Mouse (Mus musculus) limb, embryonic 14.5 days (tissue): ENCODE results near the gene Tex14. TPM values are rescaled to one million over a fixed set of nuclear protein-coding genes. Genes with fewer than 3 reads are reported as not detected.
"Not testable (repeated sequence)": the region's sequence is repeated elsewhere in the genome, so short reads cannot be mapped to it uniquely, and the experiment has no call there.

Source experiments
- ATAC-seq: fragments of 200-750 bp; cut with Nextera tagmentation; 2 replicates; pipeline ENCODE4 v1.8.0; 2017; ENCODE audit warnings: low read depth, moderate number of reproducible peaks, moderate TSS enrichment; ENCODE audit not compliant: low FRiP score
- DNase-seq: peaks from one replicate; pipeline ENCODE4 v3.0.0-alpha.2; 2015; ENCODE audit warnings: low spot score
- H3K27ac ChIP-seq: fragments of 300-500 bp; sonication (generic); replicated peaks from 2 replicates; pipeline ENCODE4 v1.5.1; 2014; ENCODE audit warnings: low read depth, mild to moderate bottlenecking, low read length, moderate library complexity, mixed read lengths
- H3K27me3 ChIP-seq: fragments of 300-500 bp; sonication (generic); 2 replicates; pipeline ENCODE4 v1.6.1; 2014; ENCODE audit warnings: low read length, mixed read lengths; ENCODE audit not compliant: control insufficient read depth, insufficient read depth
- H3K36me3 ChIP-seq: fragments of 300-500 bp; sonication (generic); 2 replicates; pipeline ENCODE4 v1.6.1; 2014; ENCODE audit warnings: mild to moderate bottlenecking, low read length, moderate library complexity, mixed read lengths; ENCODE audit not compliant: control insufficient read depth, insufficient read depth
- H3K4me1 ChIP-seq: fragments of 300-500 bp; sonication (generic); 2 replicates; pipeline ENCODE4 v1.6.1; 2014; ENCODE audit warnings: antibody characterized with exemption, low read length, mixed read lengths; ENCODE audit not compliant: control insufficient read depth, insufficient read depth
- H3K4me2 ChIP-seq: fragments of 300-500 bp; sonication (generic); replicated peaks from 2 replicates; pipeline ENCODE4 v1.6.1; 2014; ENCODE audit warnings: low read depth, mild to moderate bottlenecking, low read length, moderate library complexity; ENCODE audit not compliant: severe bottlenecking
- H3K4me3 ChIP-seq: fragments of 300-500 bp; sonication (generic); replicated peaks from 2 replicates; pipeline ENCODE4 v1.5.1; 2014; ENCODE audit warnings: low read length
- H3K9ac ChIP-seq: fragments of 300-500 bp; sonication (generic); 2 replicates; pipeline ENCODE4 v1.6.1; 2014; ENCODE audit warnings: mild to moderate bottlenecking, low read depth, low read length, moderate library complexity; ENCODE audit not compliant: severe bottlenecking
- H3K9me3 ChIP-seq: fragments of 300-500 bp; sonication (generic); 2 replicates; pipeline ENCODE4 v1.6.1; 2016; ENCODE audit warnings: low read length; ENCODE audit not compliant: control insufficient read depth
- POLR2A ChIP-seq: fragments of 200-500 bp; IDR thresholded peaks from 2 replicates; pipeline ENCODE4 v1.8.0; 2012; ENCODE audit warnings: inconsistent platforms, mild to moderate bottlenecking, moderate library complexity, borderline replicate concordance; ENCODE audit not compliant: insufficient read depth, insufficient read length; ENCODE audit errors: extremely low read depth
- WGBS: fragments of 180-500 bp; shearing (Covaris S2); extraction: QIAGEN DNeasy Blood & Tissue Kit; methylation state at CpG from one replicate; pipeline ENCODE4 v1.1.7; 2014; 5-methylcytosine and 5-hydroxymethylcytosine counted together
- polyA plus RNA-seq, 2 experiments: library from polyadenylated mRNA; depleted of rRNA in 1 of 2; stranded (reverse) in 1 of 2; unstranded in 1 of 2; fragments of >200 nt; fragmentation: Nextera tagmentation in 1 of 2; extraction: Ambion mirVana in 1 of 2; gene quantifications; 2 replicates each; pipeline versions ENCODE4 v1.2.1 to v1.2.3; 2012 to 2014

Tex14 gene
- polyA plus RNA-seq, 2 experiments = 1.3 to 2.0 TPM

DNA sequence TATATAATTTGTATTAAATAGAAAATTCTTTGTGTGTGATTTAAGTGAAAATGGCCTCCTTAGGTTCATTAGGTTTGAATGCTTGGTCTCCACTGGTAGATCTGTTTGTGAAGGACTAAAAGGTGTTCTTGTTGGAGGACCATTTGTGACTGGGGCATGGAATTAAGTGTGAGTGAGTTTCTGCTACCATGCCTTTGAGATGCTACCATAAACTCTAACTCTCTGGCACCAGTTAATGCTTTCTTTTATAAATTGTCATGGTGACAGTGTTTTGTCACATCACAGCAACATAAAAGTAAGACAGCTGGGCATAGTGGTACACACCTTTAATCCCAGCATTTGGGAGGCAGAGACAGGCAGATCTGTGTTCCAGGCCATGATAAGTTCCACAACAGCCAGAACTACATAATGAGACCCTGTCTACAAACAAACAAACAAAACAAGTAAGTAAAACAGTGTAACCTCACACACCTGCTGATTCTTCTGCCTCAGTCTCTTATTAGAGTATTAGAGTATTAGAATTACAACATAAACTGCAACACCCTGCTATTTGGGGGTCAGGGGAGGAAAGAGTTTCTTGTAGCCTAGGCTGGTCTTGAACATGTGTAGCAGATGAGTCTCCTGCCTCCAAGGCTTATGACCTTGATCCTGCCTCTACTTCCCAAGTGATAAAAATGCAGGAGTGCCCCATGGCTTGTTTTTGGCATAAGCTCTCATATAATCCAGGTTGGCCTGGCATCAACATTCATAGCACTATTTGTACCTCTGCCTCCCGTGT is 22.6 kb downstream of the Tex14 start:
- Histone ChIP-seq H3K36me3 (no peaks in the 10 kb centered on the region), H3K4me3 (no peak overlapping the region), H3K27ac (peak overlapping the region; percentile 38; the same call in 1 of the 2 replicates), H3K4me1 (0 out of 2 replicates have a peak, but pooled peaks cover 3% of the 10 kb centered on the region), H3K9me3 (no peaks in the 10 kb centered on the region), H3K9ac (no peak overlapping the region), H3K4me2 (no peak overlapping the region), H3K27me3 (no peaks in the 10 kb centered on the region)
- 25% methylated on average over 1 of the region's 1 CpGs for WGBS
- no peak for DNase-seq
- ATAC-seq = no peak
- TF ChIP-seq POLR2A = no peak

DNA sequence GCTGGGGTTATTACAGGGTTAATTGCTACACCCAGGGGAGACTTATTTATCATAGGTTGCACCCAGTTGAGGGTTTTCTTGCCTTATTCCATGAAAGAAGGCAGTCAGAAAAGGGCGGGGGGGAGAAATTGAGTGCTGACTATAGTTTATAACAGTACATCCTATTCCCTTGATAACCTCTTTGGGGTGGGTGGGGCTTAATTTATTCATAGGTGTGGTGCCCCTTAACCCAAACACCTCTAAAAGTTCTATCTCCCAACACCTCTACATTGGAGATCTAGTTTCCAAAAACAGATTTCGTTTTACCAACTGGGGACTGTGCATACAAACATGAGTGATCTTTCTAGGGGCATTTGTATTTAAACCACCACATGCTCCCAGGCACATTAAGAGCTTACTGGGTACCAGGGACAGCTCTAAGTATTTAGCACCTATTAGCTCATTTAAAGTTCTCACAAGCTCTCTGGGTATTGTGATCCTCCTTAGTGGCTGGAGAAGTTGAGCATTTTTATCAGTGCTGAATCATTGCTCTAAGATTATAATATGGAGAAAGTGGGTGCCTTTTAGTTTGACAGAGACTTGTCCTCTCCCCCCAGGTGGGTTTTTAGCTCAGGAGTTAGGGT is 23.3 kb downstream of the Tex14 start:
- no peak for DNase-seq
- no peak overlapping the region for H3K27ac ChIP-seq
- H3K36me3 ChIP-seq = no peaks in the 10 kb centered on the region
- H3K4me1 ChIP-seq = 0 out of 2 replicates have a peak, but pooled peaks cover 3% of the 10 kb centered on the region
- WGBS = 71% methylated on average over 2 of the region's 2 CpGs
- H3K9me3 ChIP-seq = no peaks in the 10 kb centered on the region
- no peak overlapping the region for H3K4me3 ChIP-seq
- TF ChIP-seq POLR2A = no peak
- H3K9ac ChIP-seq = no peak overlapping the region
- no peaks in the 10 kb centered on the region for H3K27me3 ChIP-seq
- no peak for ATAC-seq
- no peak overlapping the region for H3K4me2 ChIP-seq

DNA sequence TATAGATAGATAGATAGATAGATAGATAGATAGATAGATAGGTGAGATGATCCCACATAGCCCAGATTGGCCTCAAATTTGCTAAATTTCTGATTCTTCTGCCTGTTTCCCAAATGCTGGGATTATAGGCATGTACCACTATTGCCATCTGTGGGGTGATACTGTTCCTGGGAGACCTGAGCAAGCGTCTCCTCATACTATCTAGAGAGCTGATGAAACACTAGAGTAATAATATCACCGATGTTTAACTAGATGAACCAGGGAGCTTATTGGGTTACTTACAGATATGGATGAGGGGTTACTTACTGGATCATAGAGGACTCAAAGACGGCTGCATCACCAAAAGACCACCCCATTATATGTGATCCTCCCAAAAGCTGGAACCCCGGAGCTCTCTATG is 24.5 kb downstream of the Tex14 start:
- whole genome bisulfite sequencing = 92% methylated on average over 4 of the region's 4 CpGs
- peaks cover 8% of the 10 kb centered on the region; the same call in 1 of the 2 replicates for H3K4me1 ChIP-seq

DNA sequence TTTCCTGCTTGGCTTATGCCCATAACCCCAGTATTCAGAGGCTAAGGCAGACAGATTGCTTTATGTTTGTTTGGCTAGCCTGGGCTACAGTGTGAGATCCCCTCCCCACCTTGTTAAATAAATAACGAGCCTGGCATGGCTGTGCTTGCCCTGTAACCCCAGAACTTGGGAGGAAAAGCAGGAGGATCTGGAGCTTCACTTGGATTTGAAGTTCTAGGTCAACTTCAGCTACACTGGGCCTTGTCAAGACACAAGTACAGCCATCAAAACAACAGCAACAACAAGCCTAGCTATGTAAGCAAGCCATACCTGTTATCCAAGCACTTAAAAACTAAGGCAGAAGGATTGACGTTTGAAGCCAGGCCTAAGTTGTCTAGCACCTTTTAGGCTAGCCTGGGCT is 25.5 kb downstream of the Tex14 start:
- WGBS = 60% methylated on average over 2 of the region's 2 CpGs
- Histone ChIP-seq H3K4me1 (peaks cover 8% of the 10 kb centered on the region; the same call in 1 of the 2 replicates), H3K4me2 (no peak overlapping the region), H3K4me3 (no peak overlapping the region), H3K9ac (no peak overlapping the region), H3K27me3 (no peaks in the 10 kb centered on the region), H3K36me3 (no peaks in the 10 kb centered on the region), H3K27ac (no peak overlapping the region), H3K9me3 (no peaks in the 10 kb centered on the region)
- no peak for DNase-seq
- ATAC-seq = no peak
- no peak for TF ChIP-seq POLR2A

More for the DNA sequence above, 24.5 kb downstream of the Tex14 start:
- H3K27me3 ChIP-seq = no peaks in the 10 kb centered on the region
- H3K9ac ChIP-seq = no peak overlapping the region
- ATAC-seq (no peak), DNase-seq (no peak)
- H3K4me3 ChIP-seq = no peak overlapping the region
- no peak for TF ChIP-seq POLR2A
- no peaks in the 10 kb centered on the region for H3K36me3 ChIP-seq
- H3K27ac ChIP-seq = no peak overlapping the region
- H3K9me3 ChIP-seq = no peaks in the 10 kb centered on the region
- H3K4me2 ChIP-seq = no peak overlapping the region

DNA sequence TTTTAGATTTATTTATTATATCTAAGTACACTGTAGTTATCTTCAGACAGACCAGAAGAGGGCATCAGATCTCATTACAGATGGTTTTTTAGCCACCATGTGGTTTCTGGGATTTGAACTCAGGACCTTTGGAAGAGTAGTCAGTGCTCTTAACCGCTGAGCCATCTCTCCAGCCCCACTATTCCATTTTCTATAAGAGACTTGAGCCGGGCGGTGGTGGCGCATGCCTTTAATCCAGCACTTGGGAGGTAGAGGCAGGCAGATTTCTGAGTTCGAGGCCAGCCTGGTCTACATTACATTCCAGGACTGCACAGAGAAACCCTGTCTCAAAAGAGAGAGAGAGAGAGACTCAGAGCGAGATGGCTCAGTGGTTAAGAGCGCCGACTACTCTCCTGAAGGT is 26.9 kb downstream of the Tex14 start:
- 93% methylated on average over 8 of the region's 8 CpGs for WGBS
- not testable (repeated sequence) for H3K4me1 ChIP-seq, DNase-seq, H3K9me3 ChIP-seq, H3K9ac ChIP-seq, H3K4me2 ChIP-seq, H3K4me3 ChIP-seq, H3K27me3 ChIP-seq, ATAC-seq, H3K36me3 ChIP-seq, H3K27ac ChIP-seq
